Mouse (Mus musculus): ENCODE data around the gene Gm9495. TPM values are rescaled to one million over a fixed set of nuclear protein-coding genes. Genes with fewer than 3 reads are reported as not detected.
"Not testable (repeated sequence)": the region's sequence is repeated elsewhere in the genome, so short reads cannot be mapped to it uniquely, and the experiment has no call there.

The Gm9495 gene
- not detected in 2 replicates for polyA plus RNA-seq (2016; fragmentation: Nextera tagmentation; extraction: Ambion mirVana)

GRCm38 (mm10) chr8:69453465-69453864 lies at the start of gene Gm9495:
TSS of gene Gm9495 (minus strand) at chr8:69453565.
- not testable (repeated sequence) for H3K27me3 ChIP-seq (ENCODE audit: insufficient read depth, poor library complexity, severe bottlenecking); DNase-seq (ENCODE audit: low spot score); H3K4me1 ChIP-seq (replicated peaks); H3K36me3 ChIP-seq; H3K9me3 ChIP-seq; H3K27ac ChIP-seq; H3K4me3 ChIP-seq
- 93% methylated on average over 3 of the region's 3 CpGs for WGBS

- H3K9me3 ChIP-seq; H3K4me1 ChIP-seq (replicated peaks); H3K4me3 ChIP-seq; H3K27ac ChIP-seq; DNase-seq (ENCODE audit: low spot score); H3K27me3 ChIP-seq (ENCODE audit: insufficient read depth, poor library complexity, severe bottlenecking); H3K36me3 ChIP-seq: not testable (repeated sequence)
- WGBS, result 82% methylated on average over 3 of the region's 3 CpGs
Observed at GRCm38 (mm10) chr8:69474946-69475345, 21.6 kb upstream of the Gm9495 start.

DNA sequence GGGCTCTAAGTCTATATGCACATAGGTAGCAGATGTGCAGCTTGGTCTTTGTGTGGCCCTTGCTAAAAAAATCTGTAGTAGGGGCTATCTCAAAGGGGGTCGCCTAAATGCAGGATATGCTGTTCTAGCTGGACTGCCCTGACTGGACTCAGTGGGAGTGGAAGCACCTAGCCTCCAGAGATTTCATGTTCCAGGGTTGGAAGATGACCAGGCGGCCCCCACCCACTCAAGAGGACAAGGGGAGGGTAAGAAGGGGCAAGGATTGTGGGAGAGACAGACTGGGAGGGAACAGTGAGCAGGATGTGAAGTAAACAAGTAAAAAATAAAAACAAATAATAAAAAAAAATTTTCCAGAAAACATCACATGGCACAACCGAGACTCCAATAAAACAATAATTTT lies 33.3 kb downstream of the Gm9495 start:
- DNase-seq (ENCODE audit: low spot score); H3K4me1 ChIP-seq (replicated peaks); H3K9me3 ChIP-seq; H3K36me3 ChIP-seq; H3K4me3 ChIP-seq; H3K27ac ChIP-seq; H3K27me3 ChIP-seq (ENCODE audit: insufficient read depth, poor library complexity, severe bottlenecking): not testable (repeated sequence)
- WGBS, result 86% methylated on average over 3 of the region's 3 CpGs

GRCm38 (mm10) chr8:69414326-69414725 lies 39.0 kb downstream of the Gm9495 start:
- no peaks in the 10 kb centered on the region for H3K36me3 ChIP-seq

GRCm38 (mm10) chr8:69404768-69405167 lies 48.6 kb downstream of the Gm9495 start:
- 94% methylated on average over 6 of the region's 6 CpGs for WGBS
- Histone ChIP-seq H3K27me3 (ENCODE audit: insufficient read depth, poor library complexity, severe bottlenecking) (no peaks in the 10 kb centered on the region), H3K9me3 (no peaks in the 10 kb centered on the region), H3K4me3 (no peak overlapping the region), H3K36me3 (no peaks in the 10 kb centered on the region), H3K4me1 (replicated peaks) (peaks cover 2% of the 10 kb centered on the region; the same call in 1 of the 2 replicates), H3K27ac (no peak overlapping the region)
- no peak for DNase-seq (ENCODE audit: low spot score)

More at GRCm38 (mm10) chr8:69414326-69414725, 39.0 kb downstream of the Gm9495 start:
- Histone ChIP-seq H3K4me3 (no peak overlapping the region), H3K27ac (no peak overlapping the region), H3K4me1 (replicated peaks) (no peaks in the 10 kb centered on the region), H3K9me3 (no peaks in the 10 kb centered on the region), H3K27me3 (ENCODE audit: insufficient read depth, poor library complexity, severe bottlenecking) (no peaks in the 10 kb centered on the region)
- DNase-seq (ENCODE audit: low spot score), result no peak
- WGBS, result 84% methylated on average over 1 of the region's 1 CpGs

DNA sequence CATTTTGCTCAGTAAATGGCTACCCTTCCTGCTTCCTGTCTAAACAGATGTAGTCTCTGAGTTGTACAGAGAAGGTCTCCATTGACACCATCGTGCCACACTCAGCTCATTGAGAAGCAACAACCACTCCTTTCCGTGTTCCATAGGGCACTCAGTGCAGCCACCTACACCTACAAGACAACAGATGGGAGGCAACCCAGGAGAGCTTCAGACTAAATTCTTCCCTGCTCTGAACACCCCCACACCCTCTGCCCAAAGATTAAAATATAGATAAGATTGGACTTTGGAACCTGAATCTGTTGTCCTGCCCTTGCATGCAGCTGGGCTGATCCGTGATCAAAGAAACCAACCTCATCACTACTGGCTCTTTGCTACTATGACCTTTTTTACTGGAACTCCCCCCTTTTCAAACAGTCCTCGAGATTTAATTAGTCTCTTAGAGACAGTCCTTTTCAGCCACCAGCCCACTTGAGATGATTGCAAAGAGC lies 53.4 kb downstream of the Gm9495 start:
- Histone ChIP-seq H3K36me3 (no peaks in the 10 kb centered on the region), H3K27ac (peak overlapping the region; percentile 87), H3K4me3 (peak overlapping the region; percentile 59), H3K4me1 (replicated peaks) (peaks cover 16% of the 10 kb centered on the region), H3K9me3 (0 out of 2 replicates have a peak, but pooled peaks cover 4% of the 10 kb centered on the region), H3K27me3 (ENCODE audit: insufficient read depth, poor library complexity, severe bottlenecking) (no peaks in the 10 kb centered on the region)
- no peak for DNase-seq (ENCODE audit: low spot score)
- WGBS, result 76% methylated on average over 4 of the region's 4 CpGs

DNA sequence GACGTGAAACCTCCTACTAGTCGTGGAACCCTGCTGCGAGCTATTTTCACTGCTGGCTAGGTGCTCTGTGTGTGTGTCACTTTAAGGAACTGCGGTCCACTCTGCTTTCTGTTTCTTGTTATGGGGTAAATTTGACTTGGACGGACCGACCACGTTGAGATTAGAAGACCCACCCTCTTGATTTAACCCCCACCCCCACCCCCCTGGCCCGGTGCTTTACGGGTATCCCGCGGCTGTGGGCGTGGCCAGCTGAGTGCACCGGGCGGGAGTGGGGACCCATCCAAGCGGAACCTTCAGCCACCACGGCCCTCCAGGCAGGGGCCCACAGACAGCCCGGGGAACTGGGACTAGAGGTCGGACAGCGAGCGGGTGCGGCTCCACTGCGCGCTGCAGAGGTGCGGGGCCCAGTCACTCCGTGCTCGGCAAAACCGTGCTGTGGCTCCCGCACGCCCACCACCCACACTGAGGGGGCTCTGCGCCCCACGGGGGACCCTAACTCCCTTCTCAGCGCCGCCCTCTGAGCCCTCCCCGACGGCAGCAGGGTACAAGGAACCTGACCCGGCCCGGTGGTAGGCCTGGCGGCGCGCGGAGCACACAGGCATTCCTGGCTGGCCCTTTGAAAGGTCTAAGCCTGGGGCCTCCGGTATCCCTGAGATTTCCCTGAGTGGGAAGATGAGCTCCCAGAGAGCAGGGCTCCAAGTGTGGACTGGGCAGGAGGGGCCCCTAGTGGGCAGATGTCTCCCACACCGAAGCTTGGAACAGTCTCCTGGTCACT lies 54.0 kb downstream of the Gm9495 start:
- Histone ChIP-seq H3K36me3 (0 out of 2 replicates have a peak, but pooled peaks cover under 1% of the 10 kb centered on the region), H3K27me3 (ENCODE audit: insufficient read depth, poor library complexity, severe bottlenecking) (no peaks in the 10 kb centered on the region), H3K4me3 (peak overlapping the region; percentile 59), H3K9me3 (0 out of 2 replicates have a peak, but pooled peaks cover 4% of the 10 kb centered on the region), H3K4me1 (replicated peaks) (peaks cover 21% of the 10 kb centered on the region), H3K27ac (peak overlapping the region; percentile 87)
- peak; percentile 54 for DNase-seq (ENCODE audit: low spot score)
- WGBS, result 15% methylated on average over 43 of the region's 43 CpGs

- WGBS, result 84% methylated on average over 6 of the region's 6 CpGs
- peak overlapping the region; percentile 75 for H3K4me3 ChIP-seq
- no peak for DNase-seq (ENCODE audit: low spot score)
Observed at GRCm38 (mm10) chr8:69396196-69396595, 57.2 kb downstream of the Gm9495 start.

GRCm38 (mm10) chr8:69395050-69395789 lies 58.1 kb downstream of the Gm9495 start:
- no peaks in the 10 kb centered on the region for H3K27me3 ChIP-seq (ENCODE audit: insufficient read depth, poor library complexity, severe bottlenecking)
- H3K4me1 ChIP-seq (replicated peaks), result peaks cover 24% of the 10 kb centered on the region
- H3K27ac ChIP-seq, result peak overlapping the region; percentile 97
- H3K9me3 ChIP-seq, result peaks cover 42% of the 10 kb centered on the region
- peak overlapping the region; percentile 75 for H3K4me3 ChIP-seq
- H3K36me3 ChIP-seq, result peaks cover 42% of the 10 kb centered on the region
- WGBS, result 2% methylated on average over 26 of the region's 26 CpGs
- peak; percentile 91 for DNase-seq (ENCODE audit: low spot score)

More at GRCm38 (mm10) chr8:69396196-69396595, 57.2 kb downstream of the Gm9495 start:
- Histone ChIP-seq H3K9me3 (peaks cover 32% of the 10 kb centered on the region), H3K36me3 (peaks cover 32% of the 10 kb centered on the region), H3K4me1 (replicated peaks) (peaks cover 24% of the 10 kb centered on the region), H3K27ac (peak overlapping the region; percentile 97; the same call in 1 of the 2 replicates), H3K27me3 (ENCODE audit: insufficient read depth, poor library complexity, severe bottlenecking) (no peaks in the 10 kb centered on the region)

- Histone ChIP-seq H3K4me3 (no peak overlapping the region), H3K4me1 (replicated peaks) (no peaks in the 10 kb centered on the region), H3K36me3 (peaks cover 68% of the 10 kb centered on the region), H3K9me3 (peaks cover 72% of the 10 kb centered on the region), H3K27ac (no peak overlapping the region), H3K27me3 (ENCODE audit: insufficient read depth, poor library complexity, severe bottlenecking) (no peaks in the 10 kb centered on the region)
- WGBS, result over 99% methylated on average over 6 of the region's 6 CpGs
- DNase-seq (ENCODE audit: low spot score), result no peak
Observed at GRCm38 (mm10) chr8:69384361-69384760, 69.0 kb downstream of the Gm9495 start.

Data from hindbrain, embryonic 10.5 days (tissue).